In the genomic region with DNA sequence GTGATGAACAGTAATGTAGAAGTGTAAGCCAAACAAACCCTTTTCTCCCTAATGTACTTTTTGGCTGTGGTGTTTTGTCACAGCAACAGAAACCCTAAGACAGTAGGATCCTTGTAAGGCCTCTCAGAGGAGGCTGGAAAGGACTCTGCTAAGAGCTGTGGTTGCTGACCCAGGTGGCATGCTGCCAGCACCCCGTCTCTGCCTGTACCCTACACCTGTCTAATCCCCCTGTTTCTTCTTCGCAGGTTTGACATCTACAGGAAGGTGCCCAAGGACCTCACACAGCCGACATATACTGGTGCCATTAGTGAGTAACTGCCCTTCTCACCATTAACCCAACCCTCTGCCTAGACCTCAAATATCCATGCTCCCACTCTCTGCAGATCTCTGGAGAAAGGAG, we compare ENCODE assay signal across 26 mouse cellular contexts. TPM values are rescaled to one million over a fixed set of nuclear protein-coding genes. Genes with fewer than 3 reads are reported as not detected.
DNase-seq lines count a peak whose midpoint lies in the region; ATAC-seq and TF ChIP-seq lines count a peak whose summit lies in the region.
"Had no signal": no experiment of that assay in that cellular context is flagged by ENCODE, and none has a peak within 500 bp of the region (broad histone marks: within the 10 kb centered on the region; RNA-seq: fewer than 3 reads in every experiment).

No protein-coding gene starts in this region.

- H3K4me1 ChIP-seq in heart, embryonic 14.5 days (ENCODE audit: control insufficient read depth in 2 of 2, insufficient read depth in 2 of 2, low read length in 2 of 2), result peaks cover 19 to 36% of the 10 kb centered on the region in 2 experiments
- H3K4me1 ChIP-seq in liver, embryonic 11.5 days (replicated peaks; ENCODE audit: control insufficient read depth, insufficient read depth, low read length), result no peaks in the 10 kb centered on the region; the same call in 1 of the 2 replicates
- H3K4me1 ChIP-seq in cortical plate, adult 2 months (ENCODE audit: control insufficient read depth, insufficient read depth, low read length), result peaks cover 21% of the 10 kb centered on the region
- H3K4me1 ChIP-seq: embryonic facial prominence, embryonic 12.5 days had no signal

- no peak for ATAC-seq in heart, embryonic 14.5 days (ENCODE audit: insufficient number of reproducible peaks, insufficient read depth, low FRiP score, low read depth)
- no peak for ATAC-seq in liver, embryonic 11.5 days (replicated peaks; ENCODE audit: low FRiP score)
- ATAC-seq: forebrain, embryonic 15.5 days; inflammation-experienced regulatory T-cells, adult 6 months had no signal

- peak overlapping the region; percentile 86 for H3K27ac ChIP-seq in gastrocnemius, adult 2 months
- H3K27ac ChIP-seq in heart, embryonic 14.5 days (replicated peaks in 1 of 2; ENCODE audit: control insufficient read depth in 1 of 2, insufficient read depth in 1 of 2, low read depth in 2 of 2, low read length in 2 of 2), result peak overlapping the region; percentile 21 to 41; a peak in 1 of 4 replicates
- 0 out of 2 replicates have a peak overlapping the region, but pooled peaks have one; percentile 2 for H3K27ac ChIP-seq in liver, embryonic 11.5 days (ENCODE audit: low read depth, low read length)
- H3K27ac ChIP-seq in cortical plate, adult 2 months (ENCODE audit: insufficient read depth, low read length), result 0 out of 2 replicates have a peak overlapping the region, but pooled peaks have one; percentile 3
- H3K27ac ChIP-seq: embryonic facial prominence, embryonic 12.5 days; forebrain, embryonic 15.5 days; hindbrain, embryonic 10.5 days; hindbrain, embryonic 15.5 days; limb, embryonic 13.5 days; liver, embryonic 14.5 days had no signal

- H3K36me3 ChIP-seq in heart, embryonic 14.5 days (ENCODE audit: control insufficient read depth, insufficient read depth, low read length), result peaks cover 40% of the 10 kb centered on the region
- peaks cover 14% of the 10 kb centered on the region for H3K36me3 ChIP-seq in liver, embryonic 11.5 days (ENCODE audit: control insufficient read depth, insufficient read depth, low read length)

- intact Hi-C loops in gastrocnemius, adult 2 months (cut with DNase I), result no loop called here
- intact Hi-C loops in heart, postnatal 36 days (cut with DNase I), result no loop called here

- no peak overlapping the region for H3K9ac ChIP-seq in heart, embryonic 14.5 days (ENCODE audit: low read length)
- H3K9ac ChIP-seq in liver, embryonic 11.5 days (ENCODE audit: low read depth, low read length), result no peak overlapping the region
- H3K9ac ChIP-seq: embryonic facial prominence, embryonic 12.5 days; forebrain, embryonic 15.5 days; hindbrain, embryonic 15.5 days; limb, embryonic 13.5 days; liver, embryonic 14.5 days; lung, embryonic 14.5 days had no signal

- no peak for TF ChIP-seq POLR2A in cortical plate, adult 2 months (IDR thresholded peaks at IDR 0.05; ENCODE audit: extremely low read depth, insufficient read depth, low read length)

- 89% methylated on average over 3 of the region's 3 CpGs for WGBS in heart, embryonic 14.5 days
- 91% methylated on average over 3 of the region's 3 CpGs for WGBS in liver, embryonic 11.5 days

- no peak overlapping the region for H3K4me3 ChIP-seq in gastrocnemius, adult 2 months
- no peak overlapping the region for H3K4me3 ChIP-seq in heart, embryonic 14.5 days (ENCODE audit: control insufficient read depth in 1 of 2, insufficient read depth in 1 of 2, low read depth in 1 of 2, low read length in 2 of 2)
- H3K4me3 ChIP-seq in liver, embryonic 11.5 days (ENCODE audit: low read depth, low read length), result no peak overlapping the region
- H3K4me3 ChIP-seq in cortical plate, adult 2 months (ENCODE audit: insufficient read depth, low read length), result no peak overlapping the region
- H3K4me3 ChIP-seq: embryonic facial prominence, embryonic 12.5 days; forebrain, embryonic 15.5 days; hindbrain, embryonic 10.5 days; hindbrain, embryonic 15.5 days; limb, embryonic 13.5 days had no signal

- no peaks in the 10 kb centered on the region for H3K9me3 ChIP-seq in heart, embryonic 14.5 days (ENCODE audit: control insufficient read depth, low read length)
- H3K9me3 ChIP-seq in liver, embryonic 11.5 days (ENCODE audit: control insufficient read depth, low read length), result no peaks in the 10 kb centered on the region
- H3K9me3 ChIP-seq: embryonic facial prominence, embryonic 12.5 days; forebrain, embryonic 15.5 days; hindbrain, embryonic 10.5 days; hindbrain, embryonic 15.5 days; limb, embryonic 13.5 days had no signal

- no peaks in the 10 kb centered on the region for H3K27me3 ChIP-seq in heart, embryonic 14.5 days (ENCODE audit: control insufficient read depth, insufficient read depth, low read length)
- H3K27me3 ChIP-seq in liver, embryonic 11.5 days (replicated peaks; ENCODE audit: control insufficient read depth, insufficient read depth, low read length), result no peaks in the 10 kb centered on the region
- H3K27me3 ChIP-seq: embryonic facial prominence, embryonic 12.5 days; forebrain, embryonic 15.5 days; hindbrain, embryonic 15.5 days; limb, embryonic 13.5 days had no signal

- no peak for TF ChIP-seq CTCF in gastrocnemius, adult 2 months (IDR thresholded peaks at IDR 0.05)
- TF ChIP-seq CTCF in cortical plate, adult 2 months (IDR thresholded peaks at IDR 0.05; ENCODE audit: extremely low read depth, insufficient read depth, low read length), result no peak

- no peak overlapping the region for H3K4me2 ChIP-seq in heart, embryonic 14.5 days (ENCODE audit: low read length)
- H3K4me2 ChIP-seq in liver, embryonic 11.5 days, result no peak overlapping the region
- H3K4me2 ChIP-seq: embryonic facial prominence, embryonic 12.5 days; forebrain, embryonic 15.5 days; hindbrain, embryonic 15.5 days; limb, embryonic 13.5 days; lung, embryonic 14.5 days had no signal

- DNase-seq in gastrocnemius, adult 2 months, result no peak
- no peak for DNase-seq in gastrocnemius, adult 18-20 months (ENCODE audit: low spot score)
- DNase-seq in heart, postnatal 36 days, result no peak
- no peak for DNase-seq in liver, embryonic 11.5 days (ENCODE audit: low spot score)
- no peak for DNase-seq in liver
- no peak for DNase-seq in layer of hippocampus, adult 11-12 months (ENCODE audit: low spot score)
- DNase-seq: adrenal gland, postnatal 14 days; cerebellum, adult 11-12 months; embryo, embryonic 11 days; kidney, adult 11 months; kidney, postnatal 14 days; lung, embryonic 14.5 days; lung, postnatal 14 days; midbrain, embryonic 14.5 days; retina, postnatal 1 day; right cerebral cortex, postnatal 14 days; thymus, postnatal 14 days had no signal

RNA-seq across cellular contexts. Expression of a gene that starts 46.4 kb away (rescaled TPM):
- 10 to 100 TPM; 73.0 to 89.6 TPM for total RNA-seq in gastrocnemius, adult 2 months (2021)
- 100 to 1,000 TPM in 1 of 2 experiments, 10 to 100 TPM in 1; 66.1 to 117 TPM for total RNA-seq in gastrocnemius, adult 18-20 months (2021)
- 30.2 and 36.9 TPM in 2 replicates for polyA plus RNA-seq in heart, embryonic 14.5 days (2014; fragmentation: Nextera tagmentation; extraction: Ambion mirVana)
- total RNA-seq in heart, postnatal 36 days (2021), result 100 to 1,000 TPM in 1 of 2 experiments, 10 to 100 TPM in 1; 49.6 to 105 TPM
- polyA plus RNA-seq in liver, embryonic 11.5 days (2014; fragmentation: Nextera tagmentation; extraction: Ambion mirVana), result 18.6 and 22.7 TPM in 2 replicates
- polyA plus RNA-seq in cortical plate, adult 2 months (2012; rRNA removed), result 51.0 and 71.1 TPM in 2 replicates

RNA-seq across cellular contexts. Expression of a gene that starts 47.1 kb away (rescaled TPM):
- total RNA-seq in gastrocnemius, adult 2 months (2021), result 10 to 100 TPM; 40.3 to 60.3 TPM
- 10 to 100 TPM; 44.6 to 46.5 TPM for total RNA-seq in gastrocnemius, adult 18-20 months (2021)
- 120 and 121 TPM in 2 replicates for polyA plus RNA-seq in heart, embryonic 14.5 days (2014; fragmentation: Nextera tagmentation; extraction: Ambion mirVana)
- total RNA-seq in heart, postnatal 36 days (2021), result 10 to 100 TPM; 47.5 to 56.2 TPM
- polyA plus RNA-seq in liver, embryonic 11.5 days (2014; fragmentation: Nextera tagmentation; extraction: Ambion mirVana), result 89.5 and 96.1 TPM in 2 replicates
- polyA plus RNA-seq in cortical plate, adult 2 months (2012; rRNA removed), result 140 and 143 TPM in 2 replicates

RNA-seq across cellular contexts. Expression of a gene that starts 54.7 kb away (rescaled TPM):
- total RNA-seq in gastrocnemius, adult 2 months (2021), result 10 to 100 TPM; 28.7 to 31.2 TPM
- total RNA-seq in gastrocnemius, adult 18-20 months (2021), result 10 to 100 TPM; 41.1 to 44.0 TPM
- polyA plus RNA-seq in heart, embryonic 14.5 days (2014; fragmentation: Nextera tagmentation; extraction: Ambion mirVana), result 227 and 228 TPM in 2 replicates
- total RNA-seq in heart, postnatal 36 days (2021), result 10 to 100 TPM; 58.6 to 68.7 TPM
- 244 and 245 TPM in 2 replicates for polyA plus RNA-seq in liver, embryonic 11.5 days (2014; fragmentation: Nextera tagmentation; extraction: Ambion mirVana)
- polyA plus RNA-seq in cortical plate, adult 2 months (2012; rRNA removed), result 86.4 and 87.2 TPM in 2 replicates

Comparison
In these comparisons a context has a peak if more than half of its experiments do, and no peak if none do; other contexts are left out.
1. H3K27ac ChIP-seq: peak in every context shown above with its lines; median percentile 86 in gastrocnemius, adult 2 months; 31 in heart, embryonic 14.5 days; 3 in cortical plate, adult 2 months; 2 in liver, embryonic 11.5 days.